Mouse (Mus musculus) heart, embryonic 14.5 days (tissue): ENCODE measurements around the gene Iqcj. TPM values are rescaled to one million over a fixed set of nuclear protein-coding genes. Genes with fewer than 3 reads are reported as not detected.

Source experiments
- ATAC-seq: fragments of 200-750 bp; cut with Nextera tagmentation; 2 replicates; pipeline ENCODE4 v1.8.0; 2017; ENCODE audit warnings: low read depth, moderate TSS enrichment; ENCODE audit not compliant: insufficient number of reproducible peaks, insufficient read depth, low FRiP score
- H3K27ac ChIP-seq, 2 experiments: fragments of 200-500 bp in 1 of 2; fragments of 300-500 bp in 1 of 2; sonication (generic) in 1 of 2; replicated peaks in 1 of 2; 2 replicates each; pipeline ENCODE4 v1.5.1; 2012 to 2014; ENCODE audit warnings: low read depth in 2 of 2, low read length in 2 of 2, control low read depth in 1 of 2, mild to moderate bottlenecking in 1 of 2, mixed read lengths in 1 of 2; ENCODE audit not compliant: control insufficient read depth in 1 of 2, insufficient read depth in 1 of 2
- H3K27me3 ChIP-seq: fragments of 300-500 bp; sonication (generic); 2 replicates; pipeline ENCODE4 v1.6.1; 2014; ENCODE audit warnings: mild to moderate bottlenecking, low read length, control low read depth; ENCODE audit not compliant: control insufficient read depth, insufficient read depth
- H3K36me3 ChIP-seq: fragments of 300-500 bp; sonication (generic); 2 replicates; pipeline ENCODE4 v1.6.1; 2014; ENCODE audit warnings: mild to moderate bottlenecking, control low read depth, low read length, mixed read lengths; ENCODE audit not compliant: control insufficient read depth, insufficient read depth
- H3K4me1 ChIP-seq, 2 experiments: fragments of 200-500 bp in 1 of 2; fragments of 300-500 bp in 1 of 2; sonication (generic) in 1 of 2; 2 replicates each; pipeline ENCODE4 v1.6.1; 2012 to 2014; ENCODE audit warnings: low read length in 2 of 2, control low read depth in 1 of 2, mixed read lengths in 1 of 2; ENCODE audit not compliant: control insufficient read depth in 2 of 2, insufficient read depth in 2 of 2
- H3K4me2 ChIP-seq: fragments of 300-500 bp; sonication (generic); 2 replicates; pipeline ENCODE4 v1.6.1; 2014; ENCODE audit warnings: mild to moderate bottlenecking, low read length
- H3K4me3 ChIP-seq, 2 experiments: fragments of 200-500 bp in 1 of 2; fragments of 300-500 bp in 1 of 2; sonication (generic) in 1 of 2; 2 replicates each; pipeline ENCODE4 v1.5.1; 2012 to 2014; ENCODE audit warnings: low read length in 2 of 2, mild to moderate bottlenecking in 2 of 2, control low read depth in 1 of 2, low read depth in 1 of 2, moderate library complexity in 1 of 2; ENCODE audit not compliant: control insufficient read depth in 1 of 2, insufficient read depth in 1 of 2
- H3K9ac ChIP-seq: fragments of 300-500 bp; sonication (generic); 2 replicates; pipeline ENCODE4 v1.6.1; 2014; ENCODE audit warnings: mild to moderate bottlenecking, low read length
- H3K9me3 ChIP-seq: fragments of 300-500 bp; sonication (generic); 2 replicates; pipeline ENCODE4 v1.6.1; 2016; ENCODE audit warnings: low read length, control low read depth; ENCODE audit not compliant: control insufficient read depth
- WGBS: fragments of 180-500 bp; shearing (Covaris S2); extraction: QIAGEN DNeasy Blood & Tissue Kit; methylation state at CpG from one replicate; pipeline ENCODE4 v1.1.7; 2014; 5-methylcytosine and 5-hydroxymethylcytosine counted together
- polyA plus RNA-seq: library from polyadenylated mRNA; unstranded; fragments of >200 nt; fragmentation: Nextera tagmentation; extraction: Ambion mirVana; gene quantifications from 2 replicates; pipeline ENCODE4 v1.2.1, GENCODE M21; 2014

The Iqcj gene
- polyA plus RNA-seq, 1 experiment from 2014 or later = not detected

- no peak overlapping the region for H3K27ac ChIP-seq
- H3K4me1 ChIP-seq = peaks cover 0 to 3% of the 10 kb centered on the region in 2 experiments; a peak in 1 of 4 replicates
- no peaks in the 10 kb centered on the region for H3K36me3 ChIP-seq
- ATAC-seq = no peak
- H3K9me3 ChIP-seq = no peaks in the 10 kb centered on the region
- H3K4me2 ChIP-seq = peak overlapping the region; percentile 1; the same call in 1 of the 2 replicates
- no peak overlapping the region for H3K9ac ChIP-seq
- no peaks in the 10 kb centered on the region for H3K27me3 ChIP-seq
- WGBS = 30% methylated on average over 12 of the region's 12 CpGs
- no peak overlapping the region for H3K4me3 ChIP-seq
Measured at GRCm38 (mm10) chr3:67983329-67983728, 91.3 kb downstream of the Iqcj start.

GRCm38 (mm10) chr3:68002415-68002814, 110.4 kb downstream of the Iqcj start:
- no peak overlapping the region for H3K27ac ChIP-seq

GRCm38 (mm10) chr3:68012342-68012741, 120.3 kb downstream of the Iqcj start:
- Histone ChIP-seq H3K9ac (no peak overlapping the region), H3K4me1 (no peaks in the 10 kb centered on the region), H3K27me3 (no peaks in the 10 kb centered on the region), H3K27ac (no peak overlapping the region), H3K36me3 (no peaks in the 10 kb centered on the region), H3K4me2 (no peak overlapping the region), H3K9me3 (no peaks in the 10 kb centered on the region), H3K4me3 (no peak overlapping the region)
- no peak for ATAC-seq

More at GRCm38 (mm10) chr3:68002415-68002814, 110.4 kb downstream of the Iqcj start:
- Histone ChIP-seq H3K4me2 (no peak overlapping the region), H3K36me3 (no peaks in the 10 kb centered on the region), H3K4me1 (no peaks in the 10 kb centered on the region), H3K27me3 (no peaks in the 10 kb centered on the region), H3K4me3 (no peak overlapping the region), H3K9me3 (no peaks in the 10 kb centered on the region), H3K9ac (no peak overlapping the region)
- no peak for ATAC-seq
- WGBS = 79% methylated on average over 4 of the region's 4 CpGs

GRCm38 (mm10) chr3:68015786-68016185, 123.8 kb downstream of the Iqcj start:
- ATAC-seq = no peak
- H3K36me3 ChIP-seq = no peaks in the 10 kb centered on the region
- H3K9ac ChIP-seq = no peak overlapping the region
- no peak overlapping the region for H3K27ac ChIP-seq
- no peak overlapping the region for H3K4me2 ChIP-seq
- no peak overlapping the region for H3K4me3 ChIP-seq
- no peaks in the 10 kb centered on the region for H3K9me3 ChIP-seq
- no peaks in the 10 kb centered on the region for H3K27me3 ChIP-seq
- 59% methylated on average over 1 of the region's 1 CpGs for WGBS
- no peaks in the 10 kb centered on the region for H3K4me1 ChIP-seq

GRCm38 (mm10) chr3:68019401-68019800, 127.4 kb downstream of the Iqcj start:
- Histone ChIP-seq H3K4me2 (no peak overlapping the region), H3K27me3 (no peaks in the 10 kb centered on the region)
- 61% methylated on average over 4 of the region's 4 CpGs for WGBS

GRCm38 (mm10) chr3:68036097-68036496, 144.1 kb downstream of the Iqcj start:
- no peak for ATAC-seq
- Histone ChIP-seq H3K9me3 (no peaks in the 10 kb centered on the region), H3K4me3 (no peak overlapping the region), H3K27ac (no peak overlapping the region), H3K4me1 (no peaks in the 10 kb centered on the region), H3K36me3 (no peaks in the 10 kb centered on the region), H3K4me2 (no peak overlapping the region), H3K9ac (no peak overlapping the region), H3K27me3 (no peaks in the 10 kb centered on the region)
- 68% methylated on average over 3 of the region's 3 CpGs for WGBS

More at GRCm38 (mm10) chr3:68019401-68019800, 127.4 kb downstream of the Iqcj start:
- Histone ChIP-seq H3K27ac (no peak overlapping the region), H3K4me1 (no peaks in the 10 kb centered on the region), H3K9me3 (no peaks in the 10 kb centered on the region), H3K9ac (no peak overlapping the region), H3K36me3 (no peaks in the 10 kb centered on the region), H3K4me3 (no peak overlapping the region)
- ATAC-seq = no peak

GRCm38 (mm10) chr3:68042951-68043350, 150.9 kb downstream of the Iqcj start:
- WGBS = 78% methylated on average over 2 of the region's 2 CpGs
- Histone ChIP-seq H3K9me3 (no peaks in the 10 kb centered on the region), H3K36me3 (no peaks in the 10 kb centered on the region), H3K4me2 (no peak overlapping the region), H3K4me1 (no peaks in the 10 kb centered on the region), H3K27me3 (no peaks in the 10 kb centered on the region), H3K27ac (no peak overlapping the region), H3K4me3 (no peak overlapping the region), H3K9ac (no peak overlapping the region)
- ATAC-seq = no peak
